ENCODE assay signal across 9 mouse cellular contexts in genomic region chr6:32583582-32583981, GRCm38 (mm10). TPM values are rescaled to one million over a fixed set of nuclear protein-coding genes. Genes with fewer than 3 reads are reported as not detected.
DNase-seq lines count a peak whose midpoint lies in the region; ATAC-seq and TF ChIP-seq lines count a peak whose summit lies in the region.
"Had no signal": no experiment of that assay in that cellular context is flagged by ENCODE, and none has a peak within 500 bp of the region (broad histone marks: within the 10 kb centered on the region; RNA-seq: fewer than 3 reads in every experiment).

No protein-coding gene starts in this region.

- peaks cover 5% of the 10 kb centered on the region for H3K4me1 ChIP-seq in heart, adult 2 months (ENCODE audit: control insufficient read depth, insufficient read depth, low read length)
- H3K4me1 ChIP-seq in heart, embryonic 14.5 days (ENCODE audit: control insufficient read depth in 2 of 2, insufficient read depth in 2 of 2, low read length in 2 of 2): peaks cover 15 to 34% of the 10 kb centered on the region in 2 experiments; a peak in 3 of 4 replicates
- H3K4me1 ChIP-seq in midbrain, embryonic 16.5 days (ENCODE audit: control insufficient read depth, insufficient read depth, low read length): peaks cover 26% of the 10 kb centered on the region
- H3K4me1 ChIP-seq: liver, embryonic 15.5 days had no signal

- WGBS in heart, adult 2 months: 52% methylated on average over 3 of the region's 3 CpGs
- 15% methylated on average over 3 of the region's 3 CpGs for WGBS in heart, embryonic 14.5 days
- WGBS in midbrain, embryonic 16.5 days: 7% methylated on average over 3 of the region's 3 CpGs

- H3K4me2 ChIP-seq in heart, embryonic 14.5 days (ENCODE audit: low read length): peak overlapping the region; percentile 93
- peak overlapping the region; percentile 78 for H3K4me2 ChIP-seq in midbrain, embryonic 16.5 days (ENCODE audit: low read length)
- H3K4me2 ChIP-seq: liver, embryonic 15.5 days had no signal

- peaks cover 2% of the 10 kb centered on the region; the same call in 1 of the 2 replicates for H3K79me2 ChIP-seq in heart, adult 2 months (replicated peaks; ENCODE audit: control insufficient read depth, insufficient read depth, low read length)

- TF ChIP-seq POLR2A in heart, adult 2 months (IDR thresholded peaks at IDR 0.05; ENCODE audit: insufficient read depth, low read depth, low read length): no peak
- no peak for TF ChIP-seq POLR2A in brain, embryonic 14.5 days (IDR thresholded peaks at IDR 0.05; ENCODE audit: borderline replicate concordance, extremely low read depth, insufficient read depth, insufficient read length, poor library complexity, severe bottlenecking)

- no peaks in the 10 kb centered on the region for H3K27me3 ChIP-seq in heart, adult 2 months (ENCODE audit: control insufficient read depth, insufficient read depth, low read length)
- H3K27me3 ChIP-seq in heart, embryonic 14.5 days (ENCODE audit: control insufficient read depth, insufficient read depth, low read length): no peaks in the 10 kb centered on the region; the same call in 1 of the 2 replicates
- no peaks in the 10 kb centered on the region for H3K27me3 ChIP-seq in midbrain, embryonic 16.5 days (ENCODE audit: control insufficient read depth, insufficient read depth, low read depth, low read length)

- H3K9ac ChIP-seq in heart, adult 2 months (ENCODE audit: low read depth, low read length): no peak overlapping the region
- no peak overlapping the region for H3K9ac ChIP-seq in heart, embryonic 14.5 days (ENCODE audit: low read length)
- H3K9ac ChIP-seq in midbrain, embryonic 16.5 days (ENCODE audit: low read depth, low read length): peak overlapping the region; percentile 58
- H3K9ac ChIP-seq: liver, embryonic 15.5 days had no signal

- no peaks in the 10 kb centered on the region for H3K9me3 ChIP-seq in heart, embryonic 14.5 days (ENCODE audit: control insufficient read depth, low read length)
- no peaks in the 10 kb centered on the region for H3K9me3 ChIP-seq in midbrain, embryonic 16.5 days (replicated peaks; ENCODE audit: control insufficient read depth, low read length, poor library complexity, severe bottlenecking)
- H3K9me3 ChIP-seq: liver, embryonic 15.5 days had no signal

- H3K36me3 ChIP-seq in heart, adult 2 months (ENCODE audit: control insufficient read depth, insufficient read depth, low read length): no peaks in the 10 kb centered on the region
- H3K36me3 ChIP-seq in heart, embryonic 14.5 days (ENCODE audit: control insufficient read depth, insufficient read depth, low read length): no peaks in the 10 kb centered on the region
- no peaks in the 10 kb centered on the region for H3K36me3 ChIP-seq in midbrain, embryonic 16.5 days (ENCODE audit: control insufficient read depth, insufficient read depth, low read length)
- H3K36me3 ChIP-seq: liver, embryonic 15.5 days had no signal

- TF ChIP-seq CTCF in heart, adult 2 months (IDR thresholded peaks at IDR 0.05): peak; percentile 27
- peak; percentile 40; the same call in 1 of the 2 replicates for TF ChIP-seq CTCF in brain, embryonic 14.5 days (IDR thresholded peaks at IDR 0.05; ENCODE audit: borderline replicate concordance, extremely low read depth, insufficient read depth, insufficient read length)

- DNase-seq in heart, adult 2 months: no peak
- no peak for DNase-seq in heart, postnatal 36 days
- DNase-seq in brain, embryonic 14.5 days (ENCODE audit: low read depth): peak; percentile 75
- no peak for DNase-seq in ovary, postnatal 36 days (ENCODE audit: low spot score)
- no peak for DNase-seq in kidney, adult 18-20 months
- no peak for DNase-seq in kidney, postnatal 36 days

- no peak overlapping the region for H3K27ac ChIP-seq in heart, adult 2 months
- no peak overlapping the region for H3K27ac ChIP-seq in heart, embryonic 14.5 days (replicated peaks in 1 of 2; ENCODE audit: control insufficient read depth in 1 of 2, insufficient read depth in 1 of 2, low read depth in 2 of 2, low read length in 2 of 2)
- H3K27ac ChIP-seq in midbrain, embryonic 16.5 days (ENCODE audit: low read length): no peak overlapping the region
- H3K27ac ChIP-seq: liver, embryonic 15.5 days had no signal

- TF ChIP-seq EP300 in heart, adult 2 months (IDR thresholded peaks at IDR 0.05; ENCODE audit: insufficient read depth, low read depth, low read length): no peak

- no peak overlapping the region for H3K4me3 ChIP-seq in heart, adult 2 months
- no peak overlapping the region for H3K4me3 ChIP-seq in heart, embryonic 14.5 days (ENCODE audit: control insufficient read depth in 1 of 2, insufficient read depth in 1 of 2, low read depth in 1 of 2, low read length in 2 of 2)
- H3K4me3 ChIP-seq in midbrain, embryonic 16.5 days (ENCODE audit: low read depth, low read length): peak overlapping the region; percentile 85
- H3K4me3 ChIP-seq: liver, embryonic 15.5 days had no signal

- no peak for ATAC-seq in heart, embryonic 14.5 days (ENCODE audit: insufficient number of reproducible peaks, insufficient read depth, low FRiP score, low read depth)
- ATAC-seq in midbrain, embryonic 16.5 days: no peak

- intact Hi-C loops in heart, adult 2 months (cut with DNase I): loop anchor here (10.0 kb wide), 1 partner anchor 569 kb away; no protein-coding TSS in a partner anchor
- intact Hi-C loops in heart, postnatal 36 days (cut with DNase I): no loop called here

RNA-seq across cellular contexts. Expression of gene Plxna4, which starts 4.4 kb away (rescaled TPM):
- total RNA-seq in heart, adult 2 months (2021): 10 to 100 TPM; 11.7 to 14.1 TPM
- 3.7 and 5.6 TPM in 2 replicates for polyA plus RNA-seq in heart, adult 2 months (2012; rRNA removed)
- total RNA-seq in heart, postnatal 36 days (2021): 10 to 100 TPM; 11.2 to 11.8 TPM
- 14.3 and 24.6 TPM in 2 replicates for polyA plus RNA-seq in brain, embryonic 14.5 days (2012; rRNA removed)
- polyA plus RNA-seq in heart, embryonic 14.5 days (2014; fragmentation: Nextera tagmentation; extraction: Ambion mirVana): 9.6 and 10.6 TPM in 2 replicates
- polyA plus RNA-seq in midbrain, embryonic 16.5 days (2015; fragmentation: Nextera tagmentation; extraction: Ambion mirVana): 11.7 and 14.0 TPM in 2 replicates
